Mouse (Mus musculus) small intestine, adult 2 months (tissue): ENCODE measurements around the gene Trim23.

Experiments
- CTCF ChIP-seq: fragments of 200-500 bp; IDR thresholded peaks from 2 replicates; pipeline ENCODE4 v1.5.1; 2012; ENCODE audit warnings: low read depth, mild to moderate bottlenecking, control low read depth, inconsistent platforms, low read length, moderate library complexity, mixed read lengths; ENCODE audit not compliant: insufficient replicate concordance, insufficient read length; ENCODE audit errors: extremely low read depth
- POLR2A ChIP-seq: fragments of 200-500 bp; IDR thresholded peaks from 2 replicates; pipeline ENCODE4 v1.6.1; 2012; ENCODE audit warnings: low read depth, mild to moderate bottlenecking, control low read depth, inconsistent platforms, low read length, moderate library complexity

DNA sequence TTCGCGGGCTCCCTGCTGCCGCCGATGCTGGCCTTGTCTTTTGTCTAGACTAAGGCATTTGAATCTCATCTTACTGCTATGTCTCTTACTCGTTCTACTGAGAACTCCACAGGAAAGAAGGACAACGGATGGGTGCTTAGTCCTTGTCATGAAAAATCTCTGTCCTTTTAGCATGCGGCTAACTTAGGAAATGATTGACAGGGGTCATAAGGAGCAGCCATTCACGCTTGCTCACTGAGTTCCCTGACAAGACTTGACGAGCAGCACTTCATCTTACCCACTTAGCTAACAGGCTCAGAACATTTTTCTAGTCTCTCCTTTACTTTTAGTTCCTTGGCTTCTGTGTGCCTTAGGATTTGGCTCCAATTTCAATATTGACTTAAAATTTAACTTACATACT is 33.7 kb upstream of the Trim23 start:
- no peak for TF ChIP-seq POLR2A
- no peak for TF ChIP-seq CTCF
